Mouse (Mus musculus): ENCODE measurements around the gene Slc39a11. TPM values are rescaled to one million over a fixed set of nuclear protein-coding genes. Genes with fewer than 3 reads are reported as not detected.

The Slc39a11 gene
- polyA plus RNA-seq, 1 experiment from 2014 or later, result 11.9 TPM

- Histone ChIP-seq H3K9ac (ENCODE audit: low read length) (peak within 1 kb of the TSS; percentile 65), H3K27me3 (ENCODE audit: control insufficient read depth, insufficient read depth, low read length) (peaks cover 34% of the 10 kb centered on the region), H3K9me3 (replicated peaks; ENCODE audit: control insufficient read depth, low read length) (no peaks in the 10 kb centered on the region), H3K4me1 (ENCODE audit: control insufficient read depth, insufficient read depth, low read length) (peaks cover 19% of the 10 kb centered on the region), H3K36me3 (ENCODE audit: control insufficient read depth, insufficient read depth) (no peaks in the 10 kb centered on the region), H3K4me3 (ENCODE audit: low read length) (peak within 1 kb of the TSS; percentile 57), H3K27ac (ENCODE audit: low read length) (no peak within 1 kb of the TSS; the same call in 1 of the 2 replicates), H3K4me2 (ENCODE audit: low read depth, low read length) (peak within 1 kb of the TSS; percentile 85)
- ATAC-seq (replicated peaks; ENCODE audit: extremely low read depth, insufficient read depth, low FRiP score), result peak; percentile 64
- 1% methylated on average over 54 of the region's 54 CpGs for WGBS
Observed at GRCm38 (mm10) chr11:113618672-113619419, 31.0 kb downstream of the Slc39a11 start, which contains the start of gene Sstr2. TSS of gene Sstr2 (plus strand) at chr11:113619342.

GRCm38 (mm10) chr11:113618303-113618671, 31.6 kb downstream of the Slc39a11 start:
- Histone ChIP-seq H3K36me3 (ENCODE audit: control insufficient read depth, insufficient read depth) (no peaks in the 10 kb centered on the region), H3K27ac (ENCODE audit: low read length) (no peak overlapping the region), H3K4me1 (ENCODE audit: control insufficient read depth, insufficient read depth, low read length) (peaks cover 19% of the 10 kb centered on the region), H3K4me3 (ENCODE audit: low read length) (peak overlapping the region; percentile 57), H3K9ac (ENCODE audit: low read length) (no peak overlapping the region; the same call in 1 of the 2 replicates), H3K27me3 (ENCODE audit: control insufficient read depth, insufficient read depth, low read length) (peaks cover 34% of the 10 kb centered on the region), H3K4me2 (ENCODE audit: low read depth, low read length) (peak overlapping the region; percentile 85), H3K9me3 (replicated peaks; ENCODE audit: control insufficient read depth, low read length) (no peaks in the 10 kb centered on the region)
- WGBS, result 30% methylated on average over 4 of the region's 4 CpGs
- no peak for ATAC-seq (replicated peaks; ENCODE audit: extremely low read depth, insufficient read depth, low FRiP score)

- Histone ChIP-seq H3K4me1 (ENCODE audit: control insufficient read depth, insufficient read depth, low read length) (peaks cover 19% of the 10 kb centered on the region), H3K27me3 (ENCODE audit: control insufficient read depth, insufficient read depth, low read length) (peaks cover 34% of the 10 kb centered on the region), H3K9ac (ENCODE audit: low read length) (no peak overlapping the region), H3K27ac (ENCODE audit: low read length) (no peak overlapping the region), H3K4me2 (ENCODE audit: low read depth, low read length) (no peak overlapping the region), H3K36me3 (ENCODE audit: control insufficient read depth, insufficient read depth) (no peaks in the 10 kb centered on the region), H3K9me3 (replicated peaks; ENCODE audit: control insufficient read depth, low read length) (no peaks in the 10 kb centered on the region), H3K4me3 (ENCODE audit: low read length) (no peak overlapping the region)
- no peak for ATAC-seq (replicated peaks; ENCODE audit: extremely low read depth, insufficient read depth, low FRiP score)
- WGBS, result 51% methylated on average over 14 of the region's 14 CpGs
Observed at GRCm38 (mm10) chr11:113617132-113617911, 32.6 kb downstream of the Slc39a11 start.

DNA sequence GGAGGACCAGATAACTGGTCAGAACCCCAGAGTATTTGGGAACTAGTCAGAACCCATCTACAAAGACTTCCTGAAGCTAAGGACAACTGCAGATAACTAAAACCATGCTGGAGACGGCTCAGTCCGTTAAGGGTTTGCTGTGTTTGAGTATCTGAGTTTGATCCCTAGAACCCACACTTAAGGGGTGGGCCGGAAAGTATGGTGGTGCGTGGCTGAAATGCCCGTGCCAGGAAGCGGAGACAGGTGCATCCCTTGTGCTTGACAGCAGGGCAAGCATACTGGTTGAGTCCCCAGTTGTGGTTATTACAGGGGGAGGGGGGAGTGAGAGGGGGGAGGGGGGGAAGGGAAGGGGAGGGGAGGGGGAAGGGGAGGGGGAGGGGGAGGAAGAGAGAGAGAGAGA, 35.4 kb downstream of the Slc39a11 start:
- 55% methylated on average over 6 of the region's 6 CpGs for WGBS
- Histone ChIP-seq H3K4me2 (ENCODE audit: low read depth, low read length) (no peak overlapping the region), H3K4me1 (ENCODE audit: control insufficient read depth, insufficient read depth, low read length) (peaks cover 16% of the 10 kb centered on the region), H3K27ac (ENCODE audit: low read length) (peak overlapping the region; percentile 2), H3K9ac (ENCODE audit: low read length) (no peak overlapping the region), H3K36me3 (ENCODE audit: control insufficient read depth, insufficient read depth) (no peaks in the 10 kb centered on the region), H3K27me3 (ENCODE audit: control insufficient read depth, insufficient read depth, low read length) (peaks cover 14% of the 10 kb centered on the region), H3K4me3 (ENCODE audit: low read length) (no peak overlapping the region), H3K9me3 (replicated peaks; ENCODE audit: control insufficient read depth, low read length) (no peaks in the 10 kb centered on the region)
- ATAC-seq (replicated peaks; ENCODE audit: extremely low read depth, insufficient read depth, low FRiP score), result peak; percentile 21; the same call in 1 of the 2 replicates

DNA sequence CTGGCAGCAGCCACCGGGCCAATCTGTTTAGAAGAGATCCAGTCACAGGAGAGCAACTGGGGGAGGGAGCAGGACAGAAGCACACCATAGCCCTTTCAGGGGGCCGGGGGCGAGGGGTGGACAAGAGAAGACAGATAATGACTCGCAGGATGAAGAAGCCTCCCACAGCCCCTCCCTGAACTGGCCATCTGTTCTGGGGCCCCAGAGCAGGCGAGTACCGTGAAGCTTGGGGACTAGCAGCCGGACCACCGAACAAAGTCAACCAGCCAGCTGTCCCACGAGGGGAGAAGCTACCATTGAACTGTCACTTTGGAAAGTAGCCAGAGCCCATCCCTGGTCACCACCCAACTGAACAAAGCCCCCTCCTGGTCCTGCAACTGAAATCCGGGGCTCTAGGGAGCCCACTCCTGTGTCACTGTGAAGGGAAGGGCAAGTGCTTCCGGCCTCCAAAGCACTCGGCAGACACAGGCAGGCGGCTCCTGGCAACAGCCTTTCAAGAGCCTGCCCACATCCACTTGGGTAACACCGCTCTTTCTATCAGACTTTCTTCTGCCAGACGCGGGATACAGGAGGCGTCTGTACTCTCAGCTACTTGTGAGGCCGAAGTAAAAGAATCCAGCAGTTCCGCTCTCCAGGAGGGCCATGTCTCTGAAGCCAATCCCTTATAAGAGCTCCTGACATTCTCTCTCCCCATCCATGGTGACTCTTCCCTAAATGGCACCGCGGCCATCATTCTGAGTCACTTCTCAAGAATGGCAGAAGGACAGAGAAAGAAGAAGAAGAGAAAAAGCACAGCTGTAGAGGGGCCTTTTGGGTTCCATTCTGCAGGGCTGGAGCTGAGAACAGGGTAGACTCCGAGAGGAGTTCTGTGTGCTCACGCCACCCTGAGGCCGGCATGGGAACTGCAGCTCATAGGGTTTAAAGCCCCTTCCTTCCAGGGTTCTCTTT, 37.9 kb downstream of the Slc39a11 start:
- peak overlapping the region; percentile 38 for H3K4me3 ChIP-seq (ENCODE audit: low read length)
- peak overlapping the region; percentile 66 for H3K4me2 ChIP-seq (ENCODE audit: low read depth, low read length)
- peaks cover 5% of the 10 kb centered on the region; the same call in 1 of the 2 replicates for H3K4me1 ChIP-seq (ENCODE audit: control insufficient read depth, insufficient read depth, low read length)
- ATAC-seq (replicated peaks; ENCODE audit: extremely low read depth, insufficient read depth, low FRiP score), result peak; percentile 62; the same call in 1 of the 2 replicates
- H3K27me3 ChIP-seq (ENCODE audit: control insufficient read depth, insufficient read depth, low read length), result no peaks in the 10 kb centered on the region
- H3K27ac ChIP-seq (ENCODE audit: low read length), result peak overlapping the region; percentile 24
- WGBS, result 12% methylated on average over 24 of the region's 24 CpGs
- no peaks in the 10 kb centered on the region for H3K36me3 ChIP-seq (ENCODE audit: control insufficient read depth, insufficient read depth)
- H3K9ac ChIP-seq (ENCODE audit: low read length), result peak overlapping the region; percentile 61
- H3K9me3 ChIP-seq (replicated peaks; ENCODE audit: control insufficient read depth, low read length), result no peaks in the 10 kb centered on the region

- WGBS, result 79% methylated on average over 10 of the region's 10 CpGs
- Histone ChIP-seq H3K36me3 (ENCODE audit: control insufficient read depth, insufficient read depth) (no peaks in the 10 kb centered on the region), H3K27me3 (ENCODE audit: control insufficient read depth, insufficient read depth, low read length) (no peaks in the 10 kb centered on the region), H3K4me1 (ENCODE audit: control insufficient read depth, insufficient read depth, low read length) (peaks cover 5% of the 10 kb centered on the region; the same call in 1 of the 2 replicates), H3K27ac (ENCODE audit: low read length) (no peak overlapping the region), H3K9me3 (replicated peaks; ENCODE audit: control insufficient read depth, low read length) (peaks cover 2% of the 10 kb centered on the region; the same call in 1 of the 2 replicates), H3K9ac (ENCODE audit: low read length) (no peak overlapping the region), H3K4me2 (ENCODE audit: low read depth, low read length) (no peak overlapping the region), H3K4me3 (ENCODE audit: low read length) (no peak overlapping the region)
- no peak for ATAC-seq (replicated peaks; ENCODE audit: extremely low read depth, insufficient read depth, low FRiP score)
Observed at GRCm38 (mm10) chr11:113611112-113611646, 38.7 kb downstream of the Slc39a11 start.

DNA sequence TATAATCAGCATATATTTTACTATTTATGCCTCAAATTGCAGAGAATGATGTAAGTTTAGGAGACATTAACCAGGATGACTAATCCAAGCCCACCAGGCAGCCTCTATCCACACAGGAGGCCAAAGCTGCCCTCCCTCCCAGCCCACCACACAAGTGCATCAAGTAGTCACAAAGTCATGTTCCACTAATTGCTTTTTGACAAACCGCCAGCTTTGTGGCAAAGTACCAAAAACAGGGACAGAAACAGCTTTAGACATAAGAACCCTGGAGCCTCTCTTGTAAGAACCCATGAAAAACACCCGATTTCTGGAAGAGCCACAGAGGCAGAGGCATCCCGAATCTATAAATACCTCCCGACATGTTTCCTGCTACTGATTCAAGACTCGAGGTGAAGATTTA, 39.6 kb downstream of the Slc39a11 start:
- no peak overlapping the region for H3K4me3 ChIP-seq (ENCODE audit: low read length)
- H3K4me1 ChIP-seq (ENCODE audit: control insufficient read depth, insufficient read depth, low read length), result peaks cover 5% of the 10 kb centered on the region; the same call in 1 of the 2 replicates
- no peak overlapping the region for H3K4me2 ChIP-seq (ENCODE audit: low read depth, low read length)
- WGBS, result 59% methylated on average over 5 of the region's 5 CpGs
- H3K9me3 ChIP-seq (replicated peaks; ENCODE audit: control insufficient read depth, low read length), result peaks cover 2% of the 10 kb centered on the region; the same call in 1 of the 2 replicates
- H3K27ac ChIP-seq (ENCODE audit: low read length), result no peak overlapping the region
- H3K27me3 ChIP-seq (ENCODE audit: control insufficient read depth, insufficient read depth, low read length), result no peaks in the 10 kb centered on the region
- H3K9ac ChIP-seq (ENCODE audit: low read length), result no peak overlapping the region
- ATAC-seq (replicated peaks; ENCODE audit: extremely low read depth, insufficient read depth, low FRiP score), result no peak
- H3K36me3 ChIP-seq (ENCODE audit: control insufficient read depth, insufficient read depth), result no peaks in the 10 kb centered on the region

GRCm38 (mm10) chr11:113609581-113609980, 40.3 kb downstream of the Slc39a11 start:
- peaks cover 5% of the 10 kb centered on the region; the same call in 1 of the 2 replicates for H3K4me1 ChIP-seq (ENCODE audit: control insufficient read depth, insufficient read depth, low read length)
- ATAC-seq (replicated peaks; ENCODE audit: extremely low read depth, insufficient read depth, low FRiP score), result no peak
- H3K4me2 ChIP-seq (ENCODE audit: low read depth, low read length), result no peak overlapping the region
- no peak overlapping the region for H3K9ac ChIP-seq (ENCODE audit: low read length)
- H3K36me3 ChIP-seq (ENCODE audit: control insufficient read depth, insufficient read depth), result no peaks in the 10 kb centered on the region
- no peaks in the 10 kb centered on the region for H3K27me3 ChIP-seq (ENCODE audit: control insufficient read depth, insufficient read depth, low read length)
- H3K4me3 ChIP-seq (ENCODE audit: low read length), result no peak overlapping the region
- H3K27ac ChIP-seq (ENCODE audit: low read length), result no peak overlapping the region
- peaks cover 2% of the 10 kb centered on the region; the same call in 1 of the 2 replicates for H3K9me3 ChIP-seq (replicated peaks; ENCODE audit: control insufficient read depth, low read length)
- WGBS, result 74% methylated on average over 5 of the region's 5 CpGs

Measured in heart, embryonic 16.5 days (tissue).